Mouse (Mus musculus) midbrain, embryonic 15.5 days (tissue): ENCODE measurements around the gene Zfp512. TPM values are rescaled to one million over a fixed set of nuclear protein-coding genes. Genes with fewer than 3 reads are reported as not detected.
"Not testable (repeated sequence)": the region's sequence is repeated elsewhere in the genome, so short reads cannot be mapped to it uniquely, and the experiment has no call there.

Source experiments
- ATAC-seq: fragments of 200-750 bp; cut with Nextera tagmentation; replicated peaks from 2 replicates; pipeline ENCODE4 v1.8.0; 2017; ENCODE audit warnings: moderate TSS enrichment
- H3K27ac ChIP-seq: fragments of 300-500 bp; sonication (generic); 2 replicates; pipeline ENCODE4 v1.5.1; 2015; ENCODE audit warnings: mild to moderate bottlenecking, inconsistent platforms
- H3K27me3 ChIP-seq: fragments of 300-500 bp; sonication (generic); replicated peaks from 2 replicates; pipeline ENCODE4 v1.6.1; 2015; ENCODE audit warnings: inconsistent platforms
- H3K36me3 ChIP-seq: fragments of 300-500 bp; sonication (generic); replicated peaks from 2 replicates; pipeline ENCODE4 v1.6.1; 2015; ENCODE audit warnings: inconsistent platforms
- H3K4me1 ChIP-seq: fragments of 300-500 bp; sonication (generic); 2 replicates; pipeline ENCODE4 v1.6.1; 2015; ENCODE audit warnings: inconsistent platforms
- H3K4me2 ChIP-seq: fragments of 300-500 bp; sonication (generic); 2 replicates; pipeline ENCODE4 v1.6.1; 2015; ENCODE audit warnings: inconsistent platforms, mild to moderate bottlenecking, moderate library complexity
- H3K4me3 ChIP-seq: fragments of 300-500 bp; sonication (generic); 2 replicates; pipeline ENCODE4 v1.5.1; 2015; ENCODE audit warnings: mild to moderate bottlenecking, inconsistent platforms
- H3K9ac ChIP-seq: fragments of 300-500 bp; sonication (generic); 2 replicates; pipeline ENCODE4 v1.6.1; 2015; ENCODE audit warnings: mild to moderate bottlenecking, inconsistent platforms
- H3K9me3 ChIP-seq: fragments of 300-500 bp; sonication (generic); 2 replicates; pipeline ENCODE4 v1.6.1; 2016; ENCODE audit warnings: inconsistent platforms
- WGBS: fragments of 180-500 bp; shearing (Covaris S2); methylation state at CpG from one replicate; pipeline ENCODE4 v1.1.7; 2015; ENCODE audit warnings: mixed read lengths; 5-methylcytosine and 5-hydroxymethylcytosine counted together
- polyA plus RNA-seq: library from polyadenylated mRNA; unstranded; fragments of >200 nt; fragmentation: Nextera tagmentation; extraction: Ambion mirVana; gene quantifications from 2 replicates; pipeline ENCODE4 v1.2.1, GENCODE M21; 2015

Zfp512 gene
- polyA plus RNA-seq, 1 experiment from 2014 or later = 145 TPM

GRCm38 (mm10) chr5:31492031-31492430 is 39.8 kb downstream of the Zfp512 start:
- peaks cover 7% of the 10 kb centered on the region; the same call in 1 of the 2 replicates for H3K36me3 ChIP-seq
- ATAC-seq = no peak
- H3K9me3 ChIP-seq = no peaks in the 10 kb centered on the region
- no peak overlapping the region for H3K27ac ChIP-seq
- H3K4me3 ChIP-seq = no peak overlapping the region
- WGBS = 44% methylated on average over 1 of the region's 1 CpGs
- no peak overlapping the region for H3K4me2 ChIP-seq
- peaks cover 14% of the 10 kb centered on the region for H3K4me1 ChIP-seq
- H3K9ac ChIP-seq = no peak overlapping the region
- no peaks in the 10 kb centered on the region for H3K27me3 ChIP-seq

- ATAC-seq = peak; percentile 100
- Histone ChIP-seq H3K27ac (peak within 1 kb of the TSS; percentile 75), H3K36me3 (peaks cover 21% of the 10 kb centered on the region), H3K27me3 (no peaks in the 10 kb centered on the region), H3K4me1 (peaks cover 14% of the 10 kb centered on the region), H3K4me3 (peak within 1 kb of the TSS; percentile 78), H3K9me3 (no peaks in the 10 kb centered on the region), H3K9ac (peak within 1 kb of the TSS; percentile 55), H3K4me2 (peak within 1 kb of the TSS; percentile 81)
- under 1% methylated on average over 49 of the region's 49 CpGs for WGBS
Measured at GRCm38 (mm10) chr5:31494513-31495297, 42.5 kb downstream of the Zfp512 start, which contains the start of gene Gpn1. Gene Gpn1 (plus strand): TSS chr5:31494741.

GRCm38 (mm10) chr5:31504843-31505242 is 52.6 kb downstream of the Zfp512 start:
- WGBS = 94% methylated on average over 10 of the region's 10 CpGs
- Histone ChIP-seq H3K27ac (no peak overlapping the region), H3K4me3 (no peak overlapping the region), H3K4me1 (no peaks in the 10 kb centered on the region), H3K9ac (no peak overlapping the region), H3K9me3 (no peaks in the 10 kb centered on the region), H3K36me3 (peaks cover 60% of the 10 kb centered on the region), H3K27me3 (no peaks in the 10 kb centered on the region), H3K4me2 (no peak overlapping the region)
- ATAC-seq = no peak

- Histone ChIP-seq H3K9me3 (no peaks in the 10 kb centered on the region), H3K4me1 (no peaks in the 10 kb centered on the region), H3K36me3 (peaks cover 57% of the 10 kb centered on the region), H3K27ac (no peak overlapping the region), H3K27me3 (no peaks in the 10 kb centered on the region), H3K9ac (no peak overlapping the region), H3K4me3 (no peak overlapping the region), H3K4me2 (no peak overlapping the region)
- no peak for ATAC-seq
- WGBS = 89% methylated on average over 1 of the region's 1 CpGs
Measured at GRCm38 (mm10) chr5:31512481-31512880, 60.2 kb downstream of the Zfp512 start.

- H3K4me2 ChIP-seq = no peak overlapping the region
- H3K4me1 ChIP-seq = peaks cover 5% of the 10 kb centered on the region
- no peak overlapping the region for H3K4me3 ChIP-seq
- H3K36me3 ChIP-seq = peaks cover 30% of the 10 kb centered on the region
- H3K9me3 ChIP-seq = no peaks in the 10 kb centered on the region
- H3K27ac ChIP-seq = no peak overlapping the region
- 97% methylated on average over 6 of the region's 6 CpGs for WGBS
- H3K9ac ChIP-seq = no peak overlapping the region
- H3K27me3 ChIP-seq = no peaks in the 10 kb centered on the region
- no peak for ATAC-seq
Measured at GRCm38 (mm10) chr5:31520556-31520955, 68.3 kb downstream of the Zfp512 start.

GRCm38 (mm10) chr5:31526354-31527116 is 74.3 kb downstream of the Zfp512 start, which contains the start of gene Slc4a1ap:
Gene Slc4a1ap (plus strand): TSS chr5:31526995.
- Histone ChIP-seq H3K27ac (peak within 1 kb of the TSS; percentile 87), H3K36me3 (peaks cover 16% of the 10 kb centered on the region; the same call in 1 of the 2 replicates), H3K4me1 (peaks cover 29% of the 10 kb centered on the region), H3K27me3 (no peaks in the 10 kb centered on the region), H3K4me3 (peak within 1 kb of the TSS; percentile 81), H3K9ac (peak within 1 kb of the TSS; percentile 73), H3K4me2 (peak within 1 kb of the TSS; percentile 93), H3K9me3 (no peaks in the 10 kb centered on the region)
- peak; percentile 93 for ATAC-seq
- WGBS = under 1% methylated on average over 28 of the region's 28 CpGs

- no peaks in the 10 kb centered on the region for H3K27me3 ChIP-seq
- peak; percentile 73 for ATAC-seq
- H3K36me3 ChIP-seq = peaks cover 23% of the 10 kb centered on the region; the same call in 1 of the 2 replicates
- peak overlapping the region; percentile 87; the same call in 1 of the 2 replicates for H3K27ac ChIP-seq
- peak overlapping the region; percentile 81 for H3K4me3 ChIP-seq
- H3K4me1 ChIP-seq = peaks cover 29% of the 10 kb centered on the region
- WGBS = 5% methylated on average over 40 of the region's 40 CpGs
- H3K4me2 ChIP-seq = peak overlapping the region; percentile 93
- peak overlapping the region; percentile 73 for H3K9ac ChIP-seq
- no peaks in the 10 kb centered on the region for H3K9me3 ChIP-seq
Measured at GRCm38 (mm10) chr5:31527117-31527680, 75.0 kb downstream of the Zfp512 start.

GRCm38 (mm10) chr5:31527707-31528106 is 75.5 kb downstream of the Zfp512 start, which contains the start of gene Supt7l:
Gene Supt7l (minus strand): TSS chr5:31527807.
- not testable (repeated sequence) for H3K9me3 ChIP-seq, ATAC-seq, H3K27me3 ChIP-seq
- peaks cover 24% of the 10 kb centered on the region; the same call in 1 of the 2 replicates for H3K36me3 ChIP-seq
- peak within 1 kb of the TSS; percentile 87 for H3K27ac ChIP-seq
- peak within 1 kb of the TSS; percentile 73 for H3K9ac ChIP-seq
- WGBS = 84% methylated on average over 11 of the region's 11 CpGs
- H3K4me1 ChIP-seq = peaks cover 29% of the 10 kb centered on the region
- H3K4me3 ChIP-seq = peak within 1 kb of the TSS; percentile 81
- H3K4me2 ChIP-seq = peak within 1 kb of the TSS; percentile 93

- H3K27me3 ChIP-seq = no peaks in the 10 kb centered on the region
- 48% methylated on average over 2 of the region's 2 CpGs for WGBS
- H3K9ac ChIP-seq = no peak overlapping the region
- H3K9me3 ChIP-seq = no peaks in the 10 kb centered on the region
- H3K4me2 ChIP-seq = peak overlapping the region; percentile 93; the same call in 1 of the 2 replicates
- H3K4me3 ChIP-seq = no peak overlapping the region
- H3K4me1 ChIP-seq = peaks cover 29% of the 10 kb centered on the region
- H3K36me3 ChIP-seq = peaks cover 33% of the 10 kb centered on the region; the same call in 1 of the 2 replicates
- no peak for ATAC-seq
- H3K27ac ChIP-seq = no peak overlapping the region
Measured at GRCm38 (mm10) chr5:31528560-31528959, 76.3 kb downstream of the Zfp512 start.

Other genes with a start within 250 kb of the Zfp512 start
- gene Ppm1g, start 231.7 kb upstream of the Zfp512 start, polyA plus RNA-seq = 191 and 200 TPM in 2 replicates
- gene Nrbp1, start 211.6 kb upstream of the Zfp512 start, polyA plus RNA-seq = 169 and 177 TPM in 2 replicates
- gene Gm9970, start 211.2 kb upstream of the Zfp512 start, polyA plus RNA-seq = 0.45 and 0.69 TPM in 2 replicates
- 2.5 and 3.2 TPM in 2 replicates for gene Krtcap3, start 200.7 kb upstream of the Zfp512 start, polyA plus RNA-seq
- 34.3 and 36.6 TPM in 2 replicates for gene Ift172, start 161.3 kb upstream of the Zfp512 start, polyA plus RNA-seq
- gene Fndc4, start 156.4 kb upstream of the Zfp512 start, polyA plus RNA-seq = 107 and 113 TPM in 2 replicates
- 0.50 and 0.74 TPM in 2 replicates for gene Gckr, start 155.0 kb upstream of the Zfp512 start, polyA plus RNA-seq
- gene 4930548H24Rik, start 33.3 kb downstream of the Zfp512 start, polyA plus RNA-seq = not detected in 2 replicates
- 79.8 and 81.6 TPM in 2 replicates for gene Gpn1, start 42.3 kb downstream of the Zfp512 start, polyA plus RNA-seq
- 36.2 and 37.0 TPM in 2 replicates for gene Slc4a1ap, start 74.6 kb downstream of the Zfp512 start, polyA plus RNA-seq
- gene Supt7l, start 75.4 kb downstream of the Zfp512 start, polyA plus RNA-seq = 27.8 and 27.9 TPM in 2 replicates
- gene Mrpl33, start 144.5 kb downstream of the Zfp512 start, polyA plus RNA-seq = 176 and 183 TPM in 2 replicates
- 1.7 and 2.0 TPM in 2 replicates for gene Rbks, start 245.2 kb downstream of the Zfp512 start, polyA plus RNA-seq
- gene Babam2, start 245.3 kb downstream of the Zfp512 start, polyA plus RNA-seq = 51.2 and 53.2 TPM in 2 replicates